Mouse (Mus musculus) hindbrain, embryonic 11.5 days (tissue): Measurements from ENCODE around the gene Cfap221. TPM values are rescaled to one million over a fixed set of nuclear protein-coding genes. Genes with fewer than 3 reads are reported as not detected.
A peak's percentile ranks its signal among the peaks of the same experiment; 100 is the strongest.

Experiments used
- ATAC-seq: fragments of 200-750 bp; cut with Nextera tagmentation; 2 replicates; pipeline ENCODE4 v1.8.0; 2017; ENCODE audit warnings: mild to moderate bottlenecking, moderate TSS enrichment, moderate library complexity; ENCODE audit not compliant: low FRiP score
- DNase-seq: peaks from one replicate; pipeline ENCODE4 v3.0.0-alpha.2; 2015; ENCODE audit warnings: low spot score
- H3K27ac ChIP-seq: fragments of 300-500 bp; sonication (generic); 2 replicates; pipeline ENCODE4 v1.5.1; 2014; ENCODE audit warnings: mild to moderate bottlenecking, low read depth, low read length
- H3K27me3 ChIP-seq: fragments of 300-500 bp; sonication (generic); 2 replicates; pipeline ENCODE4 v1.6.1; 2014; ENCODE audit warnings: mild to moderate bottlenecking, low read length, moderate library complexity, mixed read lengths; ENCODE audit not compliant: control insufficient read depth, insufficient read depth
- H3K36me3 ChIP-seq: fragments of 300-500 bp; sonication (generic); 2 replicates; pipeline ENCODE4 v1.6.1; 2014; ENCODE audit warnings: mild to moderate bottlenecking, low read length, moderate library complexity, mixed read lengths; ENCODE audit not compliant: control insufficient read depth, insufficient read depth
- H3K4me1 ChIP-seq: fragments of 300-500 bp; sonication (generic); replicated peaks from 2 replicates; pipeline ENCODE4 v1.6.1; 2014; ENCODE audit warnings: low read length, mixed read lengths; ENCODE audit not compliant: control insufficient read depth, insufficient read depth
- H3K4me2 ChIP-seq: fragments of 300-500 bp; sonication (generic); replicated peaks from 2 replicates; pipeline ENCODE4 v1.6.1; 2014; ENCODE audit warnings: mild to moderate bottlenecking, low read depth, low read length
- H3K4me3 ChIP-seq: fragments of 300-500 bp; sonication (generic); 2 replicates; pipeline ENCODE4 v1.5.1; 2014; ENCODE audit warnings: low read depth, low read length
- H3K9ac ChIP-seq: fragments of 300-500 bp; sonication (generic); 2 replicates; pipeline ENCODE4 v1.6.1; 2014; ENCODE audit warnings: low read depth, low read length
- H3K9me3 ChIP-seq: fragments of 300-500 bp; sonication (generic); 2 replicates; pipeline ENCODE4 v1.6.1; 2016; ENCODE audit warnings: low read length; ENCODE audit not compliant: control insufficient read depth
- WGBS: fragments of 180-500 bp; shearing (Covaris S2); extraction: QIAGEN DNeasy Blood & Tissue Kit; methylation state at CpG from one replicate; pipeline ENCODE4 v1.1.7; 2014; 5-methylcytosine and 5-hydroxymethylcytosine counted together
- polyA plus RNA-seq: library from polyadenylated mRNA; unstranded; fragments of >200 nt; fragmentation: Nextera tagmentation; extraction: Ambion mirVana; gene quantifications from 2 replicates; pipeline ENCODE4 v1.2.1, GENCODE M21; 2014

Gene Cfap221
- polyA plus RNA-seq: 0.07 and 0.20 TPM in 2 replicates

- Histone ChIP-seq H3K9ac (no peak within 1 kb of the TSS), H3K27me3 (no peaks in the 10 kb centered on the region), H3K27ac (no peak within 1 kb of the TSS), H3K4me3 (peak within 1 kb of the TSS; percentile 33), H3K36me3 (no peaks in the 10 kb centered on the region), H3K9me3 (no peaks in the 10 kb centered on the region), H3K4me1 (no peaks in the 10 kb centered on the region), H3K4me2 (peak within 1 kb of the TSS; percentile 46)
- WGBS: 7% methylated on average over 30 of the region's 30 CpGs
- DNase-seq (peak; percentile 88), ATAC-seq (peak; percentile 89)
Observed at GRCm38 (mm10) chr1:119996798-119997581, at the start of gene Cfap221. TSS of gene Cfap221 (minus strand) at chr1:119997234.

GRCm38 (mm10) chr1:120044584-120044983 is 47.5 kb upstream of the Cfap221 start:
- Histone ChIP-seq H3K9me3 (no peaks in the 10 kb centered on the region), H3K4me2 (no peak overlapping the region), H3K27me3 (no peaks in the 10 kb centered on the region), H3K4me1 (no peaks in the 10 kb centered on the region), H3K36me3 (no peaks in the 10 kb centered on the region), H3K4me3 (no peak overlapping the region), H3K27ac (no peak overlapping the region), H3K9ac (no peak overlapping the region)
- 92% methylated on average over 16 of the region's 16 CpGs for WGBS
- ATAC-seq (no peak), DNase-seq (no peak)

- ATAC-seq (no peak), DNase-seq (no peak)
- H3K27me3 ChIP-seq: no peaks in the 10 kb centered on the region
- no peak overlapping the region for H3K4me2 ChIP-seq
- H3K36me3 ChIP-seq: no peaks in the 10 kb centered on the region
- H3K4me3 ChIP-seq: no peak overlapping the region
- no peak overlapping the region for H3K27ac ChIP-seq
- no peaks in the 10 kb centered on the region for H3K4me1 ChIP-seq
- 66% methylated on average over 8 of the region's 8 CpGs for WGBS
- H3K9me3 ChIP-seq: no peaks in the 10 kb centered on the region
- no peak overlapping the region for H3K9ac ChIP-seq
Observed at GRCm38 (mm10) chr1:120042421-120042820, 45.4 kb upstream of the Cfap221 start.

- ATAC-seq: no peak
- whole genome bisulfite sequencing: 83% methylated on average over 9 of the region's 9 CpGs
Observed at GRCm38 (mm10) chr1:120038594-120038993, 41.6 kb upstream of the Cfap221 start.

GRCm38 (mm10) chr1:120037021-120037683 is 40.1 kb upstream of the Cfap221 start:
- no peaks in the 10 kb centered on the region for H3K36me3 ChIP-seq
- H3K9me3 ChIP-seq: no peaks in the 10 kb centered on the region
- no peak overlapping the region for H3K27ac ChIP-seq
- WGBS: 68% methylated on average over 9 of the region's 9 CpGs
- no peak overlapping the region for H3K4me3 ChIP-seq
- no peak overlapping the region for H3K4me2 ChIP-seq
- no peaks in the 10 kb centered on the region for H3K4me1 ChIP-seq
- DNase-seq: no peak
- no peak overlapping the region for H3K9ac ChIP-seq
- ATAC-seq: no peak
- H3K27me3 ChIP-seq: no peaks in the 10 kb centered on the region

More at GRCm38 (mm10) chr1:120038594-120038993, 41.6 kb upstream of the Cfap221 start:
- Histone ChIP-seq H3K9me3 (no peaks in the 10 kb centered on the region), H3K4me3 (no peak overlapping the region), H3K36me3 (no peaks in the 10 kb centered on the region), H3K4me1 (no peaks in the 10 kb centered on the region), H3K27ac (no peak overlapping the region), H3K4me2 (no peak overlapping the region), H3K27me3 (no peaks in the 10 kb centered on the region), H3K9ac (no peak overlapping the region)
- DNase-seq: no peak

GRCm38 (mm10) chr1:120035456-120036034 is 38.5 kb upstream of the Cfap221 start:
- Histone ChIP-seq H3K27me3 (no peaks in the 10 kb centered on the region), H3K27ac (no peak overlapping the region), H3K4me2 (no peak overlapping the region), H3K4me3 (no peak overlapping the region), H3K4me1 (no peaks in the 10 kb centered on the region), H3K9ac (no peak overlapping the region), H3K9me3 (no peaks in the 10 kb centered on the region), H3K36me3 (no peaks in the 10 kb centered on the region)
- WGBS: 77% methylated on average over 7 of the region's 7 CpGs
- ATAC-seq: no peak
- no peak for DNase-seq

- no peak overlapping the region for H3K4me2 ChIP-seq
- no peak overlapping the region for H3K27ac ChIP-seq
- no peaks in the 10 kb centered on the region for H3K27me3 ChIP-seq
- no peaks in the 10 kb centered on the region for H3K36me3 ChIP-seq
- ATAC-seq (no peak), DNase-seq (no peak)
- H3K4me1 ChIP-seq: no peaks in the 10 kb centered on the region
- no peak overlapping the region for H3K9ac ChIP-seq
- 60% methylated on average over 1 of the region's 1 CpGs for WGBS
- no peak overlapping the region for H3K4me3 ChIP-seq
- no peaks in the 10 kb centered on the region for H3K9me3 ChIP-seq
Observed at GRCm38 (mm10) chr1:120034793-120035192, 37.8 kb upstream of the Cfap221 start.

- H3K4me2 ChIP-seq: no peak overlapping the region
- H3K27ac ChIP-seq: no peak overlapping the region
- no peaks in the 10 kb centered on the region for H3K27me3 ChIP-seq
- H3K4me1 ChIP-seq: no peaks in the 10 kb centered on the region
- DNase-seq (no peak), ATAC-seq (no peak)
- WGBS: 84% methylated on average over 2 of the region's 2 CpGs
- H3K9me3 ChIP-seq: no peaks in the 10 kb centered on the region
- no peaks in the 10 kb centered on the region for H3K36me3 ChIP-seq
- H3K4me3 ChIP-seq: no peak overlapping the region
- H3K9ac ChIP-seq: no peak overlapping the region
Observed at GRCm38 (mm10) chr1:120033469-120033854, 36.4 kb upstream of the Cfap221 start.
